21 mouse cellular contexts compared by ENCODE assay signal in genomic region chr10:83958826-83959225, GRCm38 (mm10).
"Had no signal": no experiment of that assay in that cellular context is flagged by ENCODE, and none has a peak within 500 bp of the region (broad histone marks: within the 10 kb centered on the region; RNA-seq: fewer than 3 reads in every experiment).

No protein-coding gene starts in this region.

- H3K27ac ChIP-seq: kidney, embryonic 15.5 days; limb, embryonic 10.5 days; limb, embryonic 13.5 days; liver, embryonic 13.5 days; midbrain, embryonic 12.5 days; midbrain, embryonic 15.5 days; neural tube, embryonic 12.5 days; neural tube, embryonic 15.5 days; stomach, embryonic 15.5 days had no signal

- H3K9ac ChIP-seq: kidney, embryonic 15.5 days; limb, embryonic 13.5 days; liver, embryonic 13.5 days; midbrain, embryonic 12.5 days; midbrain, embryonic 15.5 days; neural tube, embryonic 12.5 days; neural tube, embryonic 15.5 days; stomach, embryonic 15.5 days had no signal

- H3K36me3 ChIP-seq: kidney, embryonic 15.5 days; limb, embryonic 10.5 days; limb, embryonic 13.5 days; liver, embryonic 13.5 days; midbrain, embryonic 12.5 days; midbrain, embryonic 15.5 days; neural tube, embryonic 12.5 days; neural tube, embryonic 15.5 days; stomach, embryonic 15.5 days had no signal

- H3K4me1 ChIP-seq: limb, embryonic 13.5 days; liver, embryonic 13.5 days; midbrain, embryonic 15.5 days; stomach, embryonic 15.5 days had no signal

- H3K27me3 ChIP-seq: limb, embryonic 13.5 days; liver, embryonic 13.5 days; midbrain, embryonic 12.5 days; midbrain, embryonic 15.5 days; neural tube, embryonic 12.5 days; neural tube, embryonic 15.5 days; stomach, embryonic 15.5 days had no signal

- H3K9me3 ChIP-seq: kidney, embryonic 15.5 days; limb, embryonic 10.5 days; limb, embryonic 13.5 days; liver, embryonic 13.5 days; midbrain, embryonic 12.5 days; midbrain, embryonic 15.5 days; neural tube, embryonic 12.5 days; neural tube, embryonic 15.5 days; stomach, embryonic 15.5 days had no signal

- DNase-seq: kidney, adult 11 months; kidney, adult 8-10 months; kidney, postnatal 10 days; kidney, postnatal 36 days; liver; liver, embryonic 13.5 days; lung, adult 2 months; lung, postnatal 14 days; lung, postnatal 4 days; retina, postnatal 1 day; right cerebral cortex, postnatal 25 days; spleen, adult 18-20 months; thymus, postnatal 25 days had no signal

- ATAC-seq: midbrain, embryonic 15.5 days had no signal

- H3K4me2 ChIP-seq: kidney, embryonic 15.5 days; limb, embryonic 13.5 days; liver, embryonic 13.5 days; midbrain, embryonic 12.5 days; midbrain, embryonic 15.5 days; neural tube, embryonic 12.5 days; neural tube, embryonic 15.5 days; stomach, embryonic 15.5 days had no signal

- H3K4me3 ChIP-seq: kidney, embryonic 15.5 days; limb, embryonic 10.5 days; limb, embryonic 13.5 days; liver, embryonic 13.5 days; midbrain, embryonic 12.5 days; midbrain, embryonic 15.5 days; neural tube, embryonic 12.5 days; neural tube, embryonic 15.5 days; stomach, embryonic 15.5 days had no signal
